Mouse (Mus musculus) heart, embryonic 15.5 days (tissue): ENCODE data around the gene Phc1. TPM values are rescaled to one million over a fixed set of nuclear protein-coding genes. Genes with fewer than 3 reads are reported as not detected.

Source experiments
- ATAC-seq: fragments of 200-750 bp; cut with Nextera tagmentation; replicated peaks from 2 replicates; pipeline ENCODE4 v1.8.0; 2017; ENCODE audit warnings: low read depth, moderate TSS enrichment; ENCODE audit not compliant: insufficient number of reproducible peaks, insufficient read depth, low FRiP score
- H3K27ac ChIP-seq: fragments of 300-500 bp; sonication (generic); 2 replicates; pipeline ENCODE4 v1.5.1; 2015; ENCODE audit warnings: mild to moderate bottlenecking, inconsistent platforms
- H3K27me3 ChIP-seq: fragments of 300-500 bp; sonication (generic); 2 replicates; pipeline ENCODE4 v1.6.1; 2015; ENCODE audit warnings: inconsistent platforms
- H3K36me3 ChIP-seq: fragments of 300-500 bp; sonication (generic); 2 replicates; pipeline ENCODE4 v1.6.1; 2015; ENCODE audit warnings: mild to moderate bottlenecking, inconsistent platforms
- H3K4me1 ChIP-seq: fragments of 300-500 bp; sonication (generic); replicated peaks from 2 replicates; pipeline ENCODE4 v1.6.1; 2015; ENCODE audit warnings: inconsistent platforms
- H3K4me2 ChIP-seq: fragments of 300-500 bp; sonication (generic); 2 replicates; pipeline ENCODE4 v1.6.1; 2015; ENCODE audit warnings: inconsistent platforms, mild to moderate bottlenecking, moderate library complexity
- H3K4me3 ChIP-seq: fragments of 300-500 bp; sonication (generic); 2 replicates; pipeline ENCODE4 v1.5.1; 2015; ENCODE audit warnings: mild to moderate bottlenecking, inconsistent platforms
- H3K9ac ChIP-seq: fragments of 300-500 bp; sonication (generic); 2 replicates; pipeline ENCODE4 v1.6.1; 2015; ENCODE audit warnings: mild to moderate bottlenecking, inconsistent platforms
- H3K9me3 ChIP-seq: fragments of 300-500 bp; sonication (generic); replicated peaks from 2 replicates; pipeline ENCODE4 v1.6.1; 2016; ENCODE audit warnings: inconsistent platforms
- WGBS: fragments of 180-500 bp; shearing (Covaris S2); methylation state at CpG from one replicate; pipeline ENCODE4 v1.1.7; 2015; ENCODE audit warnings: mixed read lengths; 5-methylcytosine and 5-hydroxymethylcytosine counted together
- polyA plus RNA-seq: library from polyadenylated mRNA; unstranded; fragments of >200 nt; fragmentation: Nextera tagmentation; extraction: Ambion mirVana; gene quantifications from 2 replicates; pipeline ENCODE4 v1.2.1, GENCODE M21; 2015

Gene Phc1
- polyA plus RNA-seq, 1 experiment from 2014 or later: 8.5 TPM

GRCm38 (mm10) chr6:122276565-122276964 lies 63.8 kb downstream of the Phc1 start:
- Histone ChIP-seq H3K4me1 (no peaks in the 10 kb centered on the region), H3K27me3 (no peaks in the 10 kb centered on the region), H3K4me2 (no peak overlapping the region), H3K27ac (no peak overlapping the region), H3K9ac (no peak overlapping the region), H3K36me3 (no peaks in the 10 kb centered on the region), H3K4me3 (no peak overlapping the region), H3K9me3 (no peaks in the 10 kb centered on the region)
- ATAC-seq: no peak
- WGBS: 76% methylated on average over 7 of the region's 7 CpGs

DNA sequence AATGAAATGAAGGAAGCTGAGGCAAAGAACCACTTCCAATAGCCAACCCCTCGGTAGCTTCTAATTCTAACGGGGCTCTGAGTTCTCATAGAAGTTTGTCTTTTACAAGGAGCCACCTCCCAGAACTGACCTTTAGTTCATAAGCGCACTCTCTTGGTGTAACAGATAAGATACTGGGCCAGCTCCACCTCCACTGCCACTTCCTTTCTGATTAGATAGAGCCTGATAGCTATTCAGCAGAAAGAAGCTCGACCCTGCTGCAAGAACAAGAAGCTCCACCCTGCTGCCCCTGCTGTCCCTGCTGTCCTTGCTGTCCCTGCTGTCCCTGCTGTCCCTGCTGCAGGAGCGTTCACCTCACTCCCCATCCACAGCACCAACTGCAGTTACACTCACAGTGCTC lies 65.8 kb downstream of the Phc1 start:
- WGBS: 7% methylated on average over 5 of the region's 5 CpGs

DNA sequence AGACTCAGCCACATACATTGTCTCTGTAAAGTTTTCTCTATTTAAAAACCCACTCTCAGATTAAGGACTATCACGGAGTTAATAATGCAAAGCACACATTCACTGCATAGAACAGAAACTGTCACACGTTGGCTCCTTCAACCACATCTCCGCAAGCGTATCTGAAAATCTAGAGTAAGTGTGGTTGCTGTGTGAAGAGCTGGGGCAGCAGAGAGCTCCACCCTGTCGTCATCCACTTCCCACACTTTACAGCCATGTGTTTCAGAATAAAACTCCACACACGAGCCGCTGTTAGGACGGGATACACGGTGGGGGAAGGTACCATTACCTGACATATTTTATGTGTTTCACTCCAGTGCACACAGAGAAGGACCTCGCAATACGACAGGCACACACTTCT lies 70.2 kb downstream of the Phc1 start:
- H3K36me3 ChIP-seq: no peaks in the 10 kb centered on the region
- H3K27ac ChIP-seq: no peak overlapping the region
- 64% methylated on average over 11 of the region's 11 CpGs for WGBS
- no peaks in the 10 kb centered on the region for H3K9me3 ChIP-seq
- no peak overlapping the region for H3K4me2 ChIP-seq
- H3K27me3 ChIP-seq: no peaks in the 10 kb centered on the region
- no peaks in the 10 kb centered on the region for H3K4me1 ChIP-seq
- H3K4me3 ChIP-seq: no peak overlapping the region
- no peak for ATAC-seq
- H3K9ac ChIP-seq: no peak overlapping the region

More for the DNA sequence above, 65.8 kb downstream of the Phc1 start:
- no peaks in the 10 kb centered on the region for H3K36me3 ChIP-seq
- H3K27me3 ChIP-seq: no peaks in the 10 kb centered on the region
- no peak overlapping the region for H3K9ac ChIP-seq
- ATAC-seq: no peak
- H3K4me3 ChIP-seq: no peak overlapping the region
- no peak overlapping the region for H3K4me2 ChIP-seq
- H3K4me1 ChIP-seq: no peaks in the 10 kb centered on the region
- H3K9me3 ChIP-seq: no peaks in the 10 kb centered on the region
- no peak overlapping the region for H3K27ac ChIP-seq

GRCm38 (mm10) chr6:122269170-122269569 lies 71.2 kb downstream of the Phc1 start:
- Histone ChIP-seq H3K9me3 (no peaks in the 10 kb centered on the region), H3K4me2 (no peak overlapping the region), H3K27me3 (no peaks in the 10 kb centered on the region), H3K4me1 (no peaks in the 10 kb centered on the region), H3K36me3 (no peaks in the 10 kb centered on the region), H3K4me3 (no peak overlapping the region), H3K27ac (no peak overlapping the region), H3K9ac (no peak overlapping the region)
- 81% methylated on average over 4 of the region's 4 CpGs for WGBS
- no peak for ATAC-seq

GRCm38 (mm10) chr6:122268561-122268960 lies 71.8 kb downstream of the Phc1 start:
- Histone ChIP-seq H3K27ac (no peak overlapping the region), H3K36me3 (no peaks in the 10 kb centered on the region), H3K4me1 (no peaks in the 10 kb centered on the region), H3K4me3 (no peak overlapping the region), H3K27me3 (no peaks in the 10 kb centered on the region), H3K9ac (no peak overlapping the region), H3K9me3 (no peaks in the 10 kb centered on the region), H3K4me2 (no peak overlapping the region)
- no peak for ATAC-seq
- 20% methylated on average over 3 of the region's 3 CpGs for WGBS

Other genes starting within 250 kb of the Phc1 start
- gene Klrg1, start 57.7 kb downstream of the Phc1 start, polyA plus RNA-seq: 0.10 TPM in 1 of 2 replicates, not detected in the other
- gene M6pr, start 31.8 kb downstream of the Phc1 start, polyA plus RNA-seq: 65.0 and 77.4 TPM in 2 replicates
- gene Rimklb, start 158.2 kb upstream of the Phc1 start, polyA plus RNA-seq: 0.94 and 4.5 TPM in 2 replicates
- 32.9 and 36.3 TPM in 2 replicates for gene Mfap5, start 165.3 kb upstream of the Phc1 start, polyA plus RNA-seq
- 0.14 TPM in 1 of 2 replicates, not detected in the other for gene Aicda, start 213.2 kb upstream of the Phc1 start, polyA plus RNA-seq